Mouse (Mus musculus) adrenal gland, adult (tissue): ENCODE results near the gene Mybph.

Experiments
- DNase-seq, 2 experiments: peaks; one replicate each; pipeline ENCODE4 v3.0.0; 2022 to 2023; ENCODE audit warnings: low spot score in 1 of 2; ENCODE audit not compliant: inconsistent age in 2 of 2

Mybph gene

DNA sequence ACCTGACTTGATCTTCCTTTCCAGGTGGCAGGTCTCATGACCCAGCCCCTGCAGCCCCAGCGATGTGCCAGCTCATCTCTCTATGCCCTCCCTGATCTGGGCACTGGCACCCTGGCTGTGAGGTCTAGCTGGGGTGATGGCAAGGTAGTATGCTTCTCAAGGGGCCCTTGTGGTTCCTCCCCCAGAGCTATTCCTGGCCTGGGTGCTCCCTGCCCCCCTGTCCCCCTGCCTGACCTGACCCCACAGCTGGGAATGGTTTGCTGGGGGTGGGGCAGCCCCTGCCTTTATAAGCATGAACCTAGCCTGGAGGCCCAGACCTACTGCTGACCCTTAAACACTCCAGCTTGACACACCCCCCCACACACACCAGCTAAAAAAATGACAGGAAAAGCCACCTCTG, at the start of gene Mybph:
Gene Mybph, plus strand, starts transcription at position 323 of the 400 bp plus-strand sequence.
- DNase-seq: peak; percentile 20 to 31

DNA sequence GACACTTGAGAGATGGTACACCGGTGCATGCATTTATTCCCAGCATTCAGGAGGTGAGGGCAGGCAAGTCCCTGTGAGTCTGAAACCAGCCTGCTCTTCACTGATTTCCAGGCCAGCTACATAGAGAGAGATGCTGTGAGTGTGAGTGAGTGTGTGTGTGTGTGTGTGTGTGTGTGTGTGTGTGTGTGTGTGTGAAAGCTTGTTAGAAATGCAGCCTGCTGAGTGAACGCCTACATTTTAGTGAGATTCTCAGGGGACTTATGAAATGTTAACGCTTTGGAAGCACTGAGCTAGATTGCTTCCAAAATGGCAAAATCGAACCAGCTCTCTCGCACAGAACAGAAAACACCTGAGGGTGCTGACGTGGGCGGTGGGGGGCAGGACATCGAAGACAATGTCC, 47.2 kb upstream of the Mybph start:
- no peak for DNase-seq

DNA sequence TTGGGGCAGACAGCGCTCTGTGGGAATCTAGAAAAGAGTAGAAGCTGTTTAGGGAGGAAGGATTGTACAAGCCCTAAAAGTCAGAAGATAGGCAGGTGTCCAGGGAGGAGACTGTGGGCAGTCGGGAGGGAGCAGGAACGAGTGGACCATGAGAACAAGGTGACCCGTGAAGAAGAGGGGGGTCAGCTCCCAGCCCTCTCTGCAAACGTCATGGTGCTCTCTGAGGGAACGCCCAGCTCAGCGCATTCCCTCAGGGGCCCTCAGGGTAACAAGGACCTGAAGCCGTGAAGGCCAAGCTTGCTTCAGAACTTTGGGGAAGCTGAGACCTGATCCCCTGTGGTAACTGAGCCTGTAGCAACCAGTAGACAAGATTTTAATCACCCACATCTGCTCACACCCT, 43.2 kb upstream of the Mybph start:
- DNase-seq: no peak

DNA sequence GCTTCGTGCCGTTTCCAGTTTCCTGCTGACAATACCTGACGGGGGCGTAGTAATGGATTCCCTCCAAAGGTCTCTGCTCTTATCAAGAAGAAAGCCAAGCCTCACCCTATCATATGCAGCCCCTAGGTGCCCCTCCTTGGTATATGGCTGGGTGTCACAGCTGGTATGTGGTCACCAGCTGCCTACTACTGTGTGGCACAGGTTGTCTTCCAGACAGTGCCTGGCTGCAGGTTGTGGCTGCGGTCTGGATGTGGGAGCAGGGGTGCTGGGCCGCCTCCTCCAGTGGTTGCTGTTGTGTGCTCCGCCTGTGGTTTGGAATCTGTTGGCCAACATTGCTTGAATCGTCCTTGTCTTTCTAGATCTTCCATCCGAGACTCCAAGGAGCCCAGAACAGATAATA, 42.5 kb upstream of the Mybph start:
- DNase-seq: no peak

DNA sequence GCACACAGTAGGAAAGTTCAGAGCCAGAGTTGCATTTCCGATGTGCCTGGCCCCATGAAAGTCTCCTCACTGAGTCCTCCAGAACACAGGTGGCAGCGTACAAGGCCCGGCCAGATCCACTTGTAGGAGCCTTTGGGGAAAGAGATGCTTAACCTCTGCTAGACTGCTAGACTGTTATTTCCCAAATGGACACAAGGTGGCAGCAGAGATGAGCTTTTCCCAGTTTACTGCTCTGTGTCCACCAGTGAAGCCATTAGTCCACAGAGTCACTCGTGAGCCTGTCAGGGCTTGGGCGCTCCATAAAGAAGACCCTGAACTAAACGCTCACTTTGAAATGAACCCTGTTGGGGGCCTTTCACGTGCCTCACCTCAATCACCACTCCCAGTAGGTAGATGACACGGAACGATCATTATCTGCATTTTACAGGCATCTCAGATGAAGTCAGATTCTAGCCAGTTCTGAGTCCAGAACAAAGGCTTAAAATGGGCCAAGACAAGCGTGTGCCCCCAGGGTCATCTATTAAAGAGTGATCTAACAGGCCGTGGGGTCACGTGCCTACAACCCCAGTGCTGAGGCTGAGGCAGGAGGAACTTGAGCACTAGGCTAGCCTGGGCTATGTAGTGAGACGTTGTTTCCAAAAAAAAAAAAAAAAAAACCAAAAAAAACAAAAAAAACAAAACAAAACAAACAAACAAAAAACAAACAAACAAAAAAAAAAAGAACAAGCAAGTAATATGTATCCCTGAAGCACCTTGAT, 41.4 kb upstream of the Mybph start:
- peak; percentile 80 to 93 for DNase-seq

DNA sequence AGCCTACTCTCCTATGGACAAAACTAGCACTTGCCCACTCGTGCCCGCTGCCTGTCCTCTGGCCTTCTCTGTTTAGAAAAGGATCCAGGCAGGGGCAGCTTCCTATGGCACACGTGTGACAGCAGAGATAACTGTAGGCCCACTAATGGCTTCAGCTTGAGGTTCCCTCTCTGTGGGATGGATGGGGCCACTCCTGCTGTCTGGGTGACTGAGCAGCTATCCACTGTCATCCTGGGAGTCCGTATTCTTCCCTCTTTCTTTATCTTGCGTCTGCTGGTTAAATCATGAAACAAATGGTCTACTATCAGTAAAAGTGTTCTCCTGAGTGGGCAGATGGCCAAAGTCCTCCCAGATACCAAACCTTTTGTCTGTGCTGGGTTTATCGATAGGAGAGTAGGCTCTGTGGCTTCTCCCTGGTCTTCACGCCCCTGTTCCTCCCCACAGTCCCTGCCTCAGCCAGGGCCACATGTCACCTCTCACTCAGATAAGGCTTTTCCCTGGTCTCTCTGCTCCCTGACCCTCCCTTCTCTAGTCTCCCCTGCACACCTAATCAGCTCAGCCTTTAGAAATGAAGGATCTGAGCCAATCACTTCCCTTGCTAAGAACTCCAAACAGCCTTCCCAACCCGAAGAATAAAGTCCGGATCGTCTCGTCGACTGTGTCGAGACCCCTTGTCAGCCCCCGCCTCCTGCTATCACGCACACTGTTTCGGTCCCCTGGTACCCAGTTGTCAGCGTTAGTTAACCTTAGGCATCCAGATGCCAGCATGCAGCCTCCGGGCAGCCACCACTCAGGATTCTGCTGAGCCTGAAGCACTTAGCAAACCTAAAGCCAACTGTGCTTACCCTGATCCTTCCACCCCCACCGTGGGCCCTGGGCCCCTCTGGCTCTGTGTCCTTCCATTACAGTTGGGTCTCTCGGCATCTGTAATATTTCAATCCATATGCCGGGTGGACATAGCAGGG, 40.3 kb upstream of the Mybph start:
- DNase-seq: no peak

DNA sequence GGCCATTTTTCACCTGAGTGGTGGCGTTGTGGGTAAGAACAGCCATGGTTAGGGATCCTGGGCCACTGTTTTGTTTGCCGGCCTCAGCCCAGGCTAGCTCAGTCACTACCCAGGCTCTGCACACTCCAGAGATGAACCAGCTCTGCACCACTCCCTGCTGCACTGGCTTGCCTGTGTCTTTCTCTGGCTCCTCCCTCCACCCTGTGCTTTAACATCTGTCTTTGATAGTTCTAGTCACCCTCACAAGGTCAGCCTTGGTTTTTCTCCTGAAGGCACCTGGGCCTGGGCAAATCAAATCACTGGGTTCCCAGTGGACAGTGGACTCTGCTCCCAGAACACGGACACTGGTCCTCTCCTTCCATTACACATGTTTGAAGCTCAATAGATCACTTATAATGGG, 39.1 kb upstream of the Mybph start:
- DNase-seq: no peak

DNA sequence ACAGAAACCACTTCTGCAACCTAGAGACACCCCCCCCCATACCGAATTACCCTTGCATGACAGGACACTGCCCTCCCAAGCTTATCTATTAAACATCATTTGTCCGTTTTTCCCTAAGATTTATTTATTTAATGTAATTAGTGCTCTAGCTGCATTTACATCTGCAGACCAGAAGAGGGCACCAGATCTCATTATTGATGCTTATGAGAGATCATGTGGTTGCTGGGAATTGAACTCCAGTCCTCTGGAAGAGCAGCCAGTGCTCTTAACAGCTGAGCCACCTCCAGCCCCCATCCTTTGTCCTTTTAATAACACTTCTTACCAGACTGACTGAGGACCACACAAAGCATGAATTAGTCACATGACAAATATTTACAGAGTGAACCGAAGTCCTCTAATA, 38.6 kb upstream of the Mybph start:
- no peak for DNase-seq

DNA sequence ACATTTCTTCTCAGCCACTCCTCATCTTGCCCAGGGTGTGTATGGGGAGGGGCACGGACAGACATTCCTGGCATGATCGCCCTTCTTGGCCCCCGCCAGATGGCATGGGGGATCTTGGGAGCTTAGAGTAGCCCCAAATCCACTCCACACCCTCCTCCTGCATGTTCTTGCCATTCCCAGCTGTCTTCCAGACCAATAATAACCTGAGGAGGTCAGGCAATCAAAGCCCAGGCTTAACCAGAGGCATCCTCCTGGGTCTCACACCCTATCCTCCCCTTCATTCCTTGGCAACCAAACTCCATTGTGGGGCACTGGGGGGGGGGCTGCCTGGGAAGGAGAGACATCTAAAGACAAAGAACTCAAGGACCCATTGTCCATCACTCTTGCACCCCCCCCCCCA, 32.8 kb upstream of the Mybph start:
- no peak for DNase-seq

DNA sequence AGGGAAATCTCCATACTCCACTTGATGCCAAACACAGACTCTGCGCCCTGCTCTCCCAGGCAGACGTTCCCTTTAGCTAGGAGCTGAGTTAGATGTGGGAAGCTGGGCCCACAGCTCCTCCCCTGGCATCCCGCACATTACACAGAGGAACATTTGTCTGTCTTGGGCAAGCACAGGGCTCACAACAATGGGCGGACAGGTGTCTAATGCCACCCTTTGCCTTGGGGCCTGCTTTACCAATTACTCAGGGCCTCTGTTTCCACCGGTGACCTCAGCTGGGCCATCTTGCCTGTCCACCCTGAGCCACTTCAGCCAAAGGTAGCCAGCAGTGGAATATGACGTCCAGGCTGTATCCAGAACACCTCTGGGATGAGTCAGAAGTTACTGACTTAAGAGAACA, 31.8 kb upstream of the Mybph start:
- no peak for DNase-seq

DNA sequence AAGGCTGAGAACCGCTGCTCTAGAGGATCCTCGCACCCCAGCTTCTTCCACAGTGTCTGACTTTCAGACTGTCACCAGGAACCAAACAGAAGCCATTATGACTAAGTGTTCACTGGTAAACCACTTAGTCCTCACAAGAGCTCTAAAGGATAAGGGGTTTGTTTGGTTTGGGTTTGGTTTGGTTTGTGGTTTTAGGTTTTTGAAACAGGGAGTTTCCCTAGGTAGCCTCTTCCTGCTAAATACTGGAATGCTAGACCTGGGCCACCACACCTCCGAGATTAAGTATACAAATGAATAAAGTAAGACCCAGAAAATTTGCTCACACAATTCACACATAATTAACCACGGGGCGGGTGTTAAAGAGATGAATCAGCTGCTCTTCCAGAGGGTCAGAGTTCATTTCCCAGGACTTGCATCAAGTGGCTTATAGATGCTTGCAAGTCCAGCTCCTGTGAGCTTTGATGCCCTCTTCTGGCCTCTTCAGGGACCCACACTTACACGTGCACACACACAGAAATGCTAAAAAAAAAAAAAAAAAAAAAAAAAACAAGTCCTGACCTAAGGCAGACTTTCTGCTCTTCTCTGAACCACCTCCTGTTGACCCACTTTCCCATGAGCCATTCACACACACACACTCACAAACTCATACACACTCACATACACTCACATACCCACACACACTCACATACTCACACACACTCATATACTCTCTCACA, 30.6 kb upstream of the Mybph start:
- no peak for DNase-seq

DNA sequence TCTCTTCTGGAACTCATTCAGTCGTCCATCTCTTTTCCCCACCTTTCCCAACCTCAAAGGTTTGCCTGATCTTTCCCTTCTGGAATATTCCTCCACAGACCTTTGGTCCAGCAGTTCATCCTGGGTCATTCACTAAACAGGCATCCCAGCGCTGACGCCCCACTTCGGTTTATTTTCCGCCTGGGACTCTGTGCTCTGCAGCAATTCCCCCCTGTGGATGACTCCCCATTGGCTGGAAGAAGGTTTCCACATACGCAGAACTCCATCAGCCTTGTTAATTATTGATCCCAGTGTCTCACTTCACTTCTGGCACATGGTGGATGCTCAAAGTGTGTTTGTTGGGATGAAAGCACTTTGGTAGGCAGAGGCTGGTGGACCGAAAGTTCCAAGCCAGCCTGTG, 29.8 kb upstream of the Mybph start:
- no peak for DNase-seq

DNA sequence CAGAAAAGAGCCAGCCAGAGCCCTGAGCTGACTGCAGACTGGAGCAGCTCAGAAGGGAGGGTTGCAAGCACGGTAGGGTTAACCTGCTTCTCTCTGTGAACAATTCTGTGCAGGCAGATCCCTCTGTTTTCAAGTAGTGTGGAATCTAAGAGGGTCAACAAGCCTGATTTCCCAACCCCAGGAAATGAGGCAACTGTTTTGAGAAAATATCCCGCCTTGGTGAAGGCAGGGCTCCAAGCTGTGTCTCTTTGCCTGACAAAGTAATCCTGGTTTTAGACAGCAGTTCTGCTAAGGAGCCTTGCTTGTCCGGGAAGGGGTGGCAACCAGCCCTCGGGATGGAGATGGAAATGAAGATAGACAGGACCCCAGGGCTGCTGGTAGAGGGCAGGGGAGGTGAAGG, 28.8 kb upstream of the Mybph start:
- no peak for DNase-seq

DNA sequence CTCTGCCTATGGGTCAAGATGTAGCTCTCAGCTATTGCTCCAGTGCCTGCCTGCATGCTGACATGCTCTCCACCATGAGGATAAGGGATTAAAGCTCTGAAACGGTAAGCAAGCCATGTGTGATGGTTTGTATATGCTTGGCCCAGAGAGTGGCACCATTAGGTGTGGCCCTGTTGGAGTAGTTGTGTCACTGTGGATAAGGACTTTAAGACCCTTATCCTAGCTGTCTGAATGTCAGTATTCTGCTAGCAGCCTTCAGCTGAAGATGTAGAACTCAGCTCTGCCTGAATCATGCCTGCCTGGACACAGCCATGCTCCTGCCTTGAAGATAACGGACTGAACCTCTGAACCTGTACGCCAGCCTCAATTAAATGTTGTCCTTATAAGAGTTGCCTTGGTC, 26.7 kb upstream of the Mybph start:
- no peak for DNase-seq

DNA sequence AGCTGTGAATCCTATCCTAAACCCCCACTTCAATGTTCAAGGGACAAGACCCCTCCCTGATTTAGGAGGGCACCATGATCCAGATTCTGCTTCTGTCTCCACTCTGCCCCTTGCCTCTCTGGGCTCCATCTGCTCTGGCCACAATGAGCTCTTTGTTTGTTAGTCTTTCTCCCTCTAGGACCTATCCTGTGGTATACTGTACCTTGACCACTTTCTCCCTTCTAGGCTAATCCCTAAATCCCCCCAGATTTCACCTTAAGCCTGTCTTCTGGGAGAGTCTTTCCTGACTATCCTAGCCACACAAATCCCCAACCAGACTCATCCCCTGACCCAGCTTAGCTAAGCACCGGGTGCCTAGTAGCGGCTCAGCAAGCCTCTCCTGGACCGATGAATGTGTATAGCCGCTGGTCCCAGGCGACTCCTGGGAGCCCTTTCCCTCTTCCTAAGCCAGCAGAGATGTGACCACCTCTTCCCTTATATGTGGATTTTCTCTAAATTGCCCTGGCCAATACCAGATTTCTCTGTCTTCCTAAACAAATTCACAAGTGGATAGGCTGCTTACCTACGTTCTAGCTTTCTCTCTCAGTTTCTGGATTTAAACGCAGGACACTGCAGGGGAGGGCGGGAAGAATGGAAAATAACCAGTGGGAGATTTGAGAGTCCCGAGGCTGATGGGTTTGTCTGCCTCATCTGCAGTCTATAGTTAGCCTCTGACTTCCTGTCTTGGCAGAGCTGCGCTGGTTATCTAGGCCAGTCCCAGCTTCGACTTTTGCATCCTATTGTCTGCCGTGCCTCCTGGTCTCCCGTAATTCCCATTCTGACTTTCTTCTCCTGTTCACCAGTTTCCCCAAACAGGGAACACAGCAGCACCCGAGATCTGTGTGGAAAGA, 25.6 kb upstream of the Mybph start:
- no peak for DNase-seq

DNA sequence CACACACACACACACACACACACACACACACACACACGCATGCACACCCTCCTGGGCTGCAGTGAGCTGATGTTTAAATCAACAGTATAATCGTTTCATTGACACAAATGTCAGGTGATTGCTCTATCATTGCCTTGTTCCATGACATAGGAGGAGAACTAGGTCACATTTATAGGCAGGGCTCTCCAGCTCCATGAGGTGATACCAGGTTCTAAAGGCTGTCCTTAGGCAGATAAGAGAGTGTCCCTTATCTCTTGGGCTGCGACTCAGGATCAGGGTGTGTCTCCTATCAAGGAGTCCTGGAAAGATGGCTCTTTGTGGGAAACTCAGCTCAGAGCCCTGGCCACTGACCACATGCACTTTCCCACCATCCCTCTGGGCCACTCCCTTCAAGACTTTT, 24.7 kb upstream of the Mybph start:
- DNase-seq: no peak

DNA sequence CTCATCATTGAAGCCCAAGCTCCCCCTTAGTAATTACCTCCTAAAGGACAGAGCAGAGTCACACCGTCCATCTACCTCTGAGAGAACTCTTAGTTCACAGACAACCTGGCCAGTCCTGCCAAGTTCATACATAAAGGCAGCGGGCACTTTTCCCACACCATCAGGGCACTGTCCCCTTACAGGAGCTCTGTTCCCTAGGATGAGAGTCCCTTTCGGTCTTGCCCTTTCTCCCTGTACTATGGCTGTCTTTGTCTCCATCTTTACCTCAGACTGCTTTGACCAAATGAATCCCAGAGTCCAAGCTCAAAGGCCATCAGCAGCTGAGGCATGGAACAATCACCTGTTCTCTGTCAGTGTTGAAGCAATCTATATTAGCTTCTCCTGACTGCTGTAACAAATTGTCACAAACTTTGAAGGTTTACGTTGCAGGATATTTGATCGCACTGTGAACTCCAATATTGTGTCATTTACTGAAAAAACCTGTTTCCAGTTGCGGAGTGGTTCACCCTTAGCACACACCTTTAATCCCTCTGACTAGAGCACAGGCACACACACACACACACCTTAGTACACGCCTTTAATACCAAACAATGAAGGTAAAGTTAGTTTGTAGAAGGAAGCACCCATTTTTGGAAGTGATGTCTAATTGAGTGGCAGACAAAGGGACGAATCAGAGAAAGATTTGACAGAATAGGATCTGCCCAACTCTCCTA, 24.1 kb upstream of the Mybph start:
- DNase-seq: no peak

DNA sequence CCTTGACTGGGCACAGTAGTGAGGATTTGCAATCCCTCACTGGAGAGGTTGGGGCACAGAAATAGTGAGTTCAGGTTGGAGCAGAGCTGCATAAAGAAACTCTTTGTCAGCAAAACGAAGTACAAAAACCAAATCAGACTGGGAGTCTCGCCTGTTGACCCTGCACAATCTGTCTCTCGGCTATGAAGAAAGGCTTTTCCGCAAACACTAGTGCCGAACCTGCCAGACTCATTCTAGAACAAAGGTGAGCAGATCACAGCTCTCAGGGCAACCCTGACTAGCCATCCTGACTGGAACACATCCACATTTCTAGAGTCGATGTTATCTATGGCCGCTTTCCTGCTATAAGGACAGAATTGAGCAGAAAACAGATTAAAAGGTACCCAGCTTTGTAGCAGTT, 20.2 kb upstream of the Mybph start:
- no peak for DNase-seq

DNA sequence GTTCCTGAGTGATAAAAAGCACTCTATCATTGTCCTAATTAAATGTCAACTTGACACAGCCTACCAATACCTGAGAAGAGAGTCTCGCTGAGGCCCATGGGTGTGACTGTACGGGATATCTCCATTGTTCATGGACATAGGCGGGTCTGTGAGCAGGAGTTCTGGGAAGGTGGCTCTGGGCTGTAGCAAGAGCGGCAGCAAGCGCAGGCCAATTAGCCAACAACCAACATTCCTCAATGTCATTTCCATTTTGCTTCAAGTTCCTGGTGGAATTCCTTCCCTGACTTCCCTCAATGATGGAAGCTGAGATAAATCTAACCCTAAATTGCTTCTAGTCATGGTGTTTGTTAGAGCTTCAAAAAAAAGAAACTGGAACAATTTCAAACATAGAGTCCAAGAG, 15.3 kb upstream of the Mybph start:
- DNase-seq: no peak

DNA sequence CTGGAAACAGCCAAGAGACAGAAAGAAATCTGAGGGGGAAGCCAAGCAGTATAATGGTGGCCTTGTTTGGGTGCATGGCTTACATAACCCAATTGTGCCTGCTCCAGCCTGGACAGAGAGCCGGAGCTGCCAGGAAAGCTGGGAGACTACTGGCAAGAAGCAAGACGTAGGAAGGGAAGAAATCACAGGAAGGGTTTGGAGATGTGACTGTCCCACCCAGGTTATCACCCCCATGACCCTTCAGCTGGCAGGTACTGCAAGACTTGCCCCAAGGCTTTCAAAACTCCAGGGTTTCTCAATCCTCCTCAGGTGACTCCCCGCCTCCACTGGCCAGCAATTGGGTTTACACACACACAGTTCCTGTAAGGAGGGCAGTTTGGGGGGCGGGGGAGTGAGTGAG, 11.2 kb upstream of the Mybph start, which contains the start of gene Chil1:
Gene Chil1, plus strand, starts transcription at position 152 of the 400 bp plus-strand sequence.
- DNase-seq: peak in 1 of 2 experiments; percentile 46
